Mouse (Mus musculus) thymus, postnatal 0 days (tissue): Measurements from ENCODE around the gene Trpm5. TPM values are rescaled to one million over a fixed set of nuclear protein-coding genes. Genes with fewer than 3 reads are reported as not detected.

ENCODE experiments used
- DNase-seq: peaks from one replicate; pipeline ENCODE4 v3.0.0-alpha.2; 2015; ENCODE audit warnings: low spot score
- polyA plus RNA-seq: library from polyadenylated mRNA; unstranded; fragments of >200 nt; fragmentation: Nextera tagmentation; extraction: Ambion mirVana; gene quantifications from 2 replicates; pipeline ENCODE4 v1.2.1, GENCODE M21; 2015

Gene Trpm5
- polyA plus RNA-seq, 1 experiment from 2014 or later: 0.98 TPM

DNA sequence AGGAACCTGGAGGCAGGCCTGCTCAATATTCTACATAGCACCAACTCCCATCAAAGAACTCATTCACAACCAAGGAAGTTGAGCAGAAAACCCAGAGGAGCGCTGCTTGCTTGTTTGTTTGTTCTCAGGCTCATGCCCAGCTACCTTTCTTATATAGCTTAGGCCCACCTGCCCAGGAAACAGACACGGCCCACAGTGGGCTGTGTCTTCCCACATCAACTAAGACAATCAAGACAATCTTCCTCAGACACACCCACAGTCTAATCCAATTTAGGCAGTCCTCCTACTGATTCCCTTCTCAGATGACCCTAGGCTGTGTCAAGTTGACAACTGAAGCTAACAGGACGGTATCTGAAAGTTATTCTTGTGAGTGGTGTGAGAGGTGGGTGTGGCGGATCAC, 11.6 kb upstream of the Trpm5 start, which contains the start of gene Kcnq1:
Gene Kcnq1, plus strand, starts transcription at position 301 of the 400 bp plus-strand sequence.
- DNase-seq: no peak

GRCm38 (mm10) chr7:143105258-143105897, 10.9 kb upstream of the Trpm5 start:
- DNase-seq: no peak

- no peak for DNase-seq
Observed at GRCm38 (mm10) chr7:143100759-143101158, 6.3 kb upstream of the Trpm5 start.

GRCm38 (mm10) chr7:143095554-143095907, 1.1 kb upstream of the Trpm5 start:
- no peak for DNase-seq

DNA sequence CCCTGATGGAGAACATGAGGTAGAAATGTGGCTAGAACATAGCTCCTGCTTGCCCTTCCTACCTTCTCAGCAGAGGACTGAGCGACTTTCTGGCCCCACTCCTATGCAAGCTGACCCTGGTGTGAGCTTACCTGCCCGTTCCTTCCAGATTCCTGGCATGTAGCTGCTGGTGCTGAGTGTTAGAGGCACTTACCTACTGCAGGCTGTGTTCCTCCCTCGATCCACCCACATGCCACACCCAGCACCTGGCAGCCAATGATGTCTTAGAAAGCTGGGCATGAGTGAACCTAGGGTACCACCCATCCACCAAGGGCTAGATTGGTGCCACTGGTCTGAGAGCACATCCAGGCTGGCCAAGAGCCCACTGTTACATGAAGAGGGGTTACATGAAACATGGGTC, 595 bp downstream of the Trpm5 start:
- DNase-seq: no peak

- DNase-seq: no peak
Observed at GRCm38 (mm10) chr7:143087070-143087579, 7.3 kb downstream of the Trpm5 start.

DNA sequence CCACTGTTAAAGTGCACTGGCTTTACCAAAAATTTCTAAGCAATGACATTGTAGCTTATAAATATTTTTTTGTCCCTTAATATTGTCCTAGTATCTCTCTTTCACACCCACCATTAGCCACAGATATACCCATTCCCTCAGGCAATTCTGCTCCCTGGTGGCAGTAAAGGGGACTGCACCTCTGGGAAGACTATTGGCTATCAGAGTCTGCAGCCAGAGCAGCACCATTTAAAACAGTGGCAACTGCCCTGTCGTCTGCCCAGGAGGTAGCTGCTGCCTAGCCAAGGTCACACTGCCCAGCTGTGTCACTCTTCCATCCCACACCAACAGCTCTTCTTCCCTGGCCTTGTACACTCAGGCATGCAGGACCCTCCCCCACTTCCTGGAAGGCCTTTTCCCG, 8.1 kb downstream of the Trpm5 start:
- peak; percentile 60 for DNase-seq

DNA sequence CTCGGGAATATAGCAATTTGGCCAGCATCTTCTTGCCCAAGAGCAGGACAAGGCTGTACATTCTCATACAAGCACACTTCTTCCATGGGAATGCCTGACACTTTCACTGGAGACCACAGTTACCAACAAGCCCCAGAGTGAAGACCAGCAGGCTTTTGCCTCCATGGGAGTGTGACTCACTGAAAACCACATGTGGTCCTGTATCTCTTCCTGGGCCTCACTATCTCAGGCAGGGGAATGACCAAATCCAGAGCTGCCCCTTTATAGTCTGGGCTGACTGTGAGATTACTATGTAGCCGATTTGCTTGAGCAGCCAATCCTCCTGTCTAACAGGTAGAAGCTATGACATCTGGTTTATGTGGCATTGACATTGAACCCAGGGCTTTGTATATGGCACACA, 10.7 kb downstream of the Trpm5 start:
- no peak for DNase-seq

- no peak for DNase-seq
Observed at GRCm38 (mm10) chr7:143082024-143082423, 12.4 kb downstream of the Trpm5 start.

DNA sequence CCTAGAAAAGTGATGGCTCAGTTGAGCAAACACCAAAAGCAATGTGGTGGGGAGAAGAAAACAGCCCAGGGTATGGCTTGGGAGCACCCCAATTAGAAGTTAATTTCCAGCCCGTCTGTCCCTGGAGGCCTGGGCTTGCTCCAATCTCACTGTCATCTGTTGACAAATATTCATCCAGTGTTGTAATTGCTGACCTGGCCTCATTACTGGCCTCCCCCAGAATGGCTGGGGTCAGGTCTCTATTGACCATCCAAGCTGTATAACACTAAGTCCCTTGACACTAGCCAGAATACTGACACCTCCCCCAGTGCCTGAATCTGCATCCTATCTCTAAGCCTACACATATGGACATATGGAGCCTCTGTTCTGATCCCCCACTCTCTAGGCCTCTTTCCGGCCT, 17.1 kb downstream of the Trpm5 start:
- no peak for DNase-seq

GRCm38 (mm10) chr7:143075394-143075793, 19.0 kb downstream of the Trpm5 start:
- DNase-seq: no peak

DNA sequence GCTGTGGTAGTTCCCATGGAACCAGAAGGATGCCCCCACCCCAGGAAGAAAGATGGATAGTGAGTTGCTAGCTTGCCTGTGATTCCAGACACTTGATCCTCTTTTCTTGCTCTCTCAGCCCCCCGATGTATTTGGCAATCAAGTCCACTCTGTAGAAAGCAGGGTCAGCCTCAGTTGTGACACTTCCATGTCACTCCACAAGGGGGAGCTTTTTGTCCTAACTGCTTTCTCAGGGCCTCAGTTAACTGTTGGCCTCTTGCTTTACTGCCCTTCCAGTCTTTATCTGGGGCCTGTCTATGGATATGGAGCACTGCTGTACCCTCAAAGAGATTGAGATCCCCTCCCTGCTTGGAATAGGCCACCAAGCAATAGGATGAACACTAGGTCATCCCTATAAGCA, 21.4 kb downstream of the Trpm5 start:
- peak; percentile 43 for DNase-seq

GRCm38 (mm10) chr7:143072605-143073004, 21.8 kb downstream of the Trpm5 start:
- DNase-seq: no peak

DNA sequence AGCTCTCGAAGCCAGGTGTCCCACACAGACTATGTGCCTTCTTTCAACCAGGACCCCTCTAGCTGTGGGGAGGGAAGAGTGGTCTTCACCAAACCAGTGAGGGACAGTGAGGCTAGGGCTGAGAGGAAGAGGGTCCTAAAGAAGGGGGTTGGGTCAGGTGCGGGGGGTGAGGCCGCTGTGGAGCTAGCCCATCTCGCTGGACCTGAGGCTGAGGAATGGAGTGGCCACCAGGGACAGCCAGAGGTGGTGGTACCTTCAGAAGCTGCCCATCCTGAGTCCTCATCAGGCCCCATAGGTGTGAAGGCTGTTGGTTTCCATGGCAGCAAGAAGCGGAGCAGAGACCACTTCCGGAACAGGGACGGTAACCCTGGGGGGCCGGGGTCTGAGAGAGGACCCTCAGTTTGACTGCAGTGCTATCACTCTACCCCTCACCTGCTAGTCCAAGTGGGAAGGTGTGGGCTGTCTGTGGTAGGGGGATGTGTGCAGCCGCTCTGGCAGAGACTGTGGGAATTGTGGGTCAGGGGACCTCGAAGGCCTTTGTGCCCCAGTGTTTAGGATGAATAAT, 23.9 kb downstream of the Trpm5 start:
- DNase-seq: no peak

DNA sequence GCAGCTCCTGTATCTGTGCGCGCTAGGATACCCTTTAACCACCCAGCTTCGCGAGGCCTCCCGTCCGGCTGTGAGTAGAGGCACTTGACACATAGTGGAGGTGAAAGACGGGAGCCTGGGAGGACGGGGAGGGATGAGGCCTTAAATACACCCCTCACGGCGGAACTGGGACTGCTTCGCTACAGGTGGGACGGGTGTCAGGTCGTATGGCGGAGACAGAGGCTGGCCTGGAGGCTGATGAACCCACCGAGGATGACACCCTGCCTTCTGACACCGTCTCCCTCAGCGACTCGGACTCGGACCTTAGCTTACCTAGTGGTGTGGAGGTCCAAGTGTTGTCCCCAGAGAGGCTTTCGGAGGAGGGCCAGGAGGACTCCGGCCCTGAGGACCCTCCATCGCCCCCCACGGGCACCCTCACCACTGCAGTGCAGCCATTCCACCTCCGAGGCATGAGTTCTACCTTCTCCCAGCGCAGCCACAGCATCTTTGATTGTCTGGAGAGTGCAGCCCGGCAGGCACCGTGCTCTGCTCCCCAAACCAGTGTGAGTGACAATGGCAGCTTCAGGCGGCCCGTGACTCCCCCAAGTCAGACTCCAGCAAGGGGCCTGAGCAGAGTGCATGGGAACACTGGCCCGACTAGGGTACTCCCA, 24.6 kb downstream of the Trpm5 start:
- DNase-seq: peak; percentile 23

DNA sequence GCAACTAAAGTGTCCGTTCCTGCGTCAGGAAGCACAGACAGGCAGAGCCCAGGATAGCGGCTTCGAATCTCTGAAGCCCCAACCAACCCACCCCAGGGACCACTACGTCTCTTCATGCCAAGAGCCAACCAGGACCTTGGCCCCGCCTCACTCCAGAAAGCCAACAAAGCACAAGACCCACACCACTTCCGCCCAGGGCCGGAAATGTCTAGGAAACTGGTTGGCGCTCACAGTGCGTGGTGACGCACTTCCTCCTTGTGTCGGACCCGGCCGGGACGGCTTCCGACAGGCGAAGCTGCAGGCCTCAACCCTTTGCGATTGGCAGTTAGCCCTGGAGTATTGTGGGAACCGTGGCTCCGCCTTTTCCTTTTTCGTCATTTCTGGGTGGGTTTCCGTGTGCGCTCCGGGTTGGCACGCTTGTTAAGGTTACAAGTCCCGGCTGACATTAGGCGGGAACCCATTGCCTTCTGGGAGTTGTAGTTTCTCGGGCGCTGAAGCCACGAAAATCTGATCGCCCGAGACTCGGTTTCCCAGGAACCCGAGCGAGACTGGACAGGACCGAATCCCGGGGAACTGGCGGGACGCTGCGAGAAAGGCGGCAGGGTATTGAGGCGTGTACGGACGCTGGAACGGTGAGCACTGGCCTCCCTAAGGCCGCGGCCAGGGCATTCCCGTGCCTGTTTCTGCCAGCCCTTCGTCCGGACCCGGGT, 25.4 kb downstream of the Trpm5 start, which contains the start of gene Tssc4:
Gene Tssc4, plus strand, starts transcription at position 368 of the 710 bp plus-strand sequence.
- peak; percentile 100 for DNase-seq

DNA sequence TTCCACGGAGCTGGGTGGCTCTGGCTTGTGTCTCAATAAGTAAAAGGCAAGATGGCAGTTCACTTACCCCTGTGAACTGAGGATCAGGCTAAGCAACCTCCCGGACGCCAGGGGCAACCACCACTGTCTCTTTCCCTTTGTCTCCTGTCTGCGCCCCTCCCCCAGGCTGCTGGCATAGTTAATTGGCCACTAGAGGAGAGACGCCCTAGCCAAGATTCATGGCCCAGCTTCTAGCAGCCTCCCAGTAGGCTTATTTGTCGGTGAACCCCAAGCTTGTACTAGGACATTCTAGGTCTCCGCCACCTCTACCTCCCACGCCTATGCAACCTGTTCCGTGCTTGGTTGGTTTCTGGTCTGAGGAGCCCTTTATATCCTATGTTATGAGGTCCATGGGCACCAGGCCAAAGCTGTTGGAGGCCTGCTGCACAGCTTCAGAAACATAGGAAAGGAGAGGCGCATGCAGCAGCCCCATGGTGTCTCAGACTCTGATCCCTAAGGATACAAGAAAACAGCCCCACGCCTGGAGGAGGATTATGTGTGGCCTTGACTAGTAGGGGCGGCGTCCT, 26.0 kb downstream of the Trpm5 start:
- no peak for DNase-seq

- no peak for DNase-seq
Observed at GRCm38 (mm10) chr7:143067897-143068296, 26.5 kb downstream of the Trpm5 start.

GRCm38 (mm10) chr7:143067469-143067868, 27.0 kb downstream of the Trpm5 start:
- no peak for DNase-seq

GRCm38 (mm10) chr7:143065692-143066091, 28.8 kb downstream of the Trpm5 start:
- DNase-seq: no peak

- no peak for DNase-seq
Observed at GRCm38 (mm10) chr7:143064226-143064625, 30.2 kb downstream of the Trpm5 start.

- DNase-seq: no peak
Observed at GRCm38 (mm10) chr7:143062704-143063103, 31.7 kb downstream of the Trpm5 start.
